Mouse (Mus musculus): Measurements from ENCODE around the gene Bckdha.

Bckdha gene

DNA sequence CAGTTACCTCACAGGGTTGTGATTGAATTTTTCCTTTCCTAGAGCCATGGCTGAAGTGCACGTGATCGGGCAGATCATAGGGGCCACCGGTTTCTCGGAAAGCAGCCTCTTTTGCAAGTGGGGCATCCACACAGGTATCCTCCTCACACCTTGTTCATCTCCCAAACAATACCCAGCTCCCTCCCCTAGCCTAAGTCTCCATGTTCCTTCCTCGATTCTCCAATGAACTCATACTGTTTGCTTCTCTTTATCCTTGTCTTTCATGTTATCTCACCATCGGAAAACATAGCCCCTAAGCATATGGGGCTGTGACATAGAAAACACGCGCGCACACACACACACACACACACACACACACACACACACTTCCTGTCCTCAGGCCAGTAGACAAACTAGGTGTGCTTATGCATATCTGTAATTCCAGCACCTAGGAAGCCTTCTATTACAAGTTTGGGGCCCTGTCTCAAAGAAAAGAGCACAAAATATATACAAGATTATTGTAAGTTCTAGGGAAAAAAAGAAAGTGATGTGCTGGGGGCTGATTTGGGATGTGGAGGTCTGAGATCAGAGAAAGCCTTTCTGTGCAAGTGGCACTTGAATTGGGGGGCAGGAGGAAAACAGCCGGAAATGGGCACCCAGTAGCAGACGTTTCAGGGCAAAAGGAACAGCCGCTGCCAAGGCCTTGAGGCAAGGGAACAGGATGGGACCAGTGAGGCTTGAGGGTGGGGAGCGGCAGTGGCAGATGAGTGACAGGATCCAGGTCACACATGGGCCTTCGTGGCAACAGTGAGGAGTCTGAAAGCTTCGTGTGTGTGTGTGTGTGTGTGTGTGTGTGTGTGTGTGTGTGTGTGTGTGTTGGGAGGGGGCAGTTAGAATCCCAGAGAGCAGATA lies 22.8 kb upstream of the Bckdha start:
- no peak for DNase-seq (ENCODE audit: low spot score)

DNA sequence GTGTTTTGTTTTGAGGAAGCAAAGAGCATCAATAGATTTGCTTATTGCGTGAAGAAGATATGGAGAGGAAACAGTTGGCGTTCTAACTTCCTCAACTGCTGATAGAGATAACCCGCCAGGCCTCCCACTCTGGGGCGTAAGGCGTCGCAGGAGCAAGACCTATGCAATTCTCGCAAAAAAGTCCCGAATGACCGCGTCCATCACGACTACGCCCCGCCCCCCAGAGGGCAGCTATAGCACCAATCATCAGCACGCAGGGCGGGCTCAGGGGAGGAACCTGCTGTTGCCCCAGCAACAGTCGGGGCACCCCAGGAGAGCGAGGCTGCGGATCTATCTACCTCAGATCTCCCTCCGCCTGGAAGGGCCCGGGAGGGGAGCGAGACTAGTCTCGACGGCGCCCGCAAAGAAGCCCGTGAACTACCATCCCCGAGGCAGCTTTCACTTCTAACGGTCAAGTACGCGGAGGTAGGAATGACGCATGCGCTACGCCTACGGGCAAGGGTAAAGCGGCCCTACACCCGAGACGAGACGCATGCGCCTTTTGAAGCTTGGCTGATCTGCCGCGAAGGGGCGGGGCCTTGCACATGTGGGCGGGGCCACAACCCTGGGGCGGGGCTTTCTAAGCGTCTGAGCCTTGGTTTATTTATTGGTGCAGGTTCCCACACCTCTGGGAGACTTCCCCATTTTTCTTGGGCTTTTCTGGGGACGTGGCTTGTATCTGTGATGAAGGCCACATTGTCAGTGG lies 21.9 kb upstream of the Bckdha start, which contains the start of gene B9d2:
B9d2 (plus strand) TSS at position 267 of the 745 bp plus-strand sequence.
- DNase-seq (ENCODE audit: low spot score), result peak; percentile 96

DNA sequence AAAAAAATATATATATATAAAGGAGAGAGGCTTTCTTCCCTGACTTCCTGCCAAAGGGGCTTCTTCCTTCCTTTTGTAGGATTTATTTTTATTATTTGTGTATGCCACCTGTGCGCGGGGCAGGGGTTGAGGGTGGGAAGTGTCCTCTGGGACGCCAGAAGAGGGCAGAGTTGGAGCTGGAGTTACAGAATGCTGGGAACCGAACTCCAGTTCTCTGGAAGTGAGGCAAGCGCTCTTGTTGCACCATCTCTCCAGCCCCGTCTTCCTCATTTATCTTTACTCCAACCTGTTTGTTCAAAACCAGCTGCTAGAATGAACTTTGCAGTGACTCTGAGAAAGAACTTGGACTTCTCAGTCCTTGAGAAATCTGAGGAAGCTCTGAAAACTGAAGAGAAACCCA lies 21.2 kb upstream of the Bckdha start:
- DNase-seq (ENCODE audit: low spot score), result peak; percentile 48

DNA sequence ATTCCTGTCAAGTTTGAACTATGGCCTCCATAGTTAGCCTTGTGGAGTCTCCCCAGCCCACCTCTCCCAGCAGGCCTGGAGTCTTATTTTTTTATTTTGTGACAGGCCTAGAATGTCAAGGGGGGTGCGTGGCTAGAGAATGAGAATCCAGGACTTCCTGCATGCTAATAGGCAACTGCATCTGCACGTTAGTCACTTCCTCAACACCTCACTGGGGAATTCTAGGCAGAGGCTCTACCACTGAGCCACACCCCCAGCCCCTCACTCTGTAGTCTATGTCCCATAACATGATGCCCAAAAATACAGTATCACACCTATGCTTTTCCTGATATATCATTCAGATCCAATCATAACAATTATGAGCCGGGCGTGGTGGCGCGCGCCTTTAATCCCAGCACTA lies 18.2 kb upstream of the Bckdha start:
- no peak for DNase-seq (ENCODE audit: low spot score)

DNA sequence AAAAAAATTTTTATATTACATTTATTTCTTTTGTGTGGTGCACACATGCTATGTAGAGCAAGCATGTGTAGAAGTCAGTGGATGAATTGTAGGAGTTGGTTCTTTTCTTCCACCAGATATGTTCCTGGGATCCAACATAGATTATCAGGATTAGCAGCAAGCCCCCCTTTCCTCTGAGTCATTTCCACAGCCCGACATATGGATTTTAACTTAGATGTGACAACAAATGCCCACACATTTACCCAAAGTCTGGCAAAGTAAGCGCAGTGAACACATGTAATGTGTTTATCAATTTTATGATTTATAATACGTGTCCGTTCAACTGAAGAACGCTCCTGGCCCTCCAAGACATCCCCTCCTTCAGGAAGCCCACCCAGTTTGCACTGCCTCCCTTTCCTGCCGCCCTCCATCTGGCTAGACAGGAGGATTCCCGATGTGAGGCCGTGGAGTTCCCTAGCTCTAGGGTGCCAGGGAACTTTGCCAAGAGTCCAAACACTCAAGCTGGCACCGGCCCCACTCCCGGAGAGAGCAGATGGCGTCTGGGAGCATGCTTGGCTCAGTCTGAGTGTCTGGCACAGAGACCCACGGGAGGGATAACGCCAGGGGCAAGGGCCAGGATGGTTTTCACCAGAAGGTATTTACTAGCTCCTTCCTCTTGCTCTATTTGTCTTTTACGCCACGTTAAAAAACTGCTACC lies 17.5 kb upstream of the Bckdha start:
- peak; percentile 87 for DNase-seq (ENCODE audit: low spot score)

DNA sequence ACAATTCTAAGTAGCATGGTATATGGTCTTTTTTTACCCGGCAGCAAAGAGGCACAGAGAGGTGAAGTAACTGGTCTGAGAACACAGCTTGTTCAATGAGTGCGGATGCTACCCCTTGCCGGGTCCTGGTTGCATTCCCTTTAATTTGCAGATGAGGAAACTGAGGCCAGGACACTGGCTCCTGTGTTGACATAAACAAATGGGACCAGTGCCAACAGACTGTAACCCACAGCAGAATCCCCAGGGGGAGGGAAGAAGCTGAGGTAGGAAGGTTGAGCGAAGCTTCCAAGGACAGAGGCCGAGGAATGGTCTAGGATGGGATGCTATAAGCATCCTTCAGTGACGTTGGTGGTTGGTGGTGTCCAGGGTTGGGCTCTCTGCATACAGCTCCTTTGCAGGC lies 16.6 kb upstream of the Bckdha start:
- no peak for DNase-seq (ENCODE audit: low spot score)

DNA sequence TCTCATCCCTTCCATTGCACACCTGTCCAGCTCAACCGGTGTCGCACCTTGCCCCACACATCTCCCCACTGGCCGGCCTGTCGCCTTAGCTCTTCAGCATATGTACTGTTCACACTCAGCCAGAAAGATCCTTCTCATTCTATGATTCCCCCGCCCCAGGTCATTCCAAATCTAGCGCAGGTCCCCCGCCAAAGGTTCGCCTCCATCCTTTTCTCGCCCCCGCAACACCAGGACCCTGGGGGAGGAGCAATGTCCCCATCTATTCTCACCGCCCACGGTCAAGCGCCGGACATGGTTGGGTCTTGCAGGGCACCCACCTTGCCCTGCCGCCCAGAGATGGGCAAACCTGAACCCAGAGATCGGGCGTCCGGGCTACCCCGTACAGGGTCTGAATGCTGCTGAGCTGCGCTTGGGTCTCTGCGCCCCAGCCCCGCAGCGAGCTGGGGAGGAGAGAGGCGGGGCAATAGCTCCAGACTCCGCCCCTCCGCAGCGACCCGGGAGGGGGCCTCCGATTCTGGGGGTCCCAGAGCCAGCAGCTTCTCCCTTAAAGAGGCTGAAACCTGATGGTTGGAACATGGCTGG lies 16.0 kb upstream of the Bckdha start, which contains the start of gene Tmem91:
Tmem91 (minus strand) TSS at position 448 of the 582 bp plus-strand sequence.
- DNase-seq (ENCODE audit: low spot score), result no peak

DNA sequence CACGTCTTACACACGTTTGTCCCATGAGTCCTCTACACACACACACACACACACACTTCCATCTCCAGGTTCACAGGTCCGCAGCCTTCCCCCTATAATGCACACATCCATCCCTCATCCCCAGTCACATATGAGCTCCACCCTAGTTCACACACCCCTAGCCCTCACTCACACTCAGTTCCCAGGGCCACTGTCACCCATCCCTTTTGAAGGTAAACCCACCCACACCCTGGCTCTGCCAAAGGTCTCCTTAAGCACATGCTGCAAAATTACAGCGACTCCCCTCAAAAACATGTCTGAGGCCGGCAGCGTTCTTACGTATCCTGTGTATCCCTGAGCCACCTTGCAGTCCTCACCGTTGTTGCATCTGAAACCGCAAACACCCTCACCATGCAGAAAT lies 15.5 kb upstream of the Bckdha start:
- DNase-seq (ENCODE audit: low spot score), result no peak

DNA sequence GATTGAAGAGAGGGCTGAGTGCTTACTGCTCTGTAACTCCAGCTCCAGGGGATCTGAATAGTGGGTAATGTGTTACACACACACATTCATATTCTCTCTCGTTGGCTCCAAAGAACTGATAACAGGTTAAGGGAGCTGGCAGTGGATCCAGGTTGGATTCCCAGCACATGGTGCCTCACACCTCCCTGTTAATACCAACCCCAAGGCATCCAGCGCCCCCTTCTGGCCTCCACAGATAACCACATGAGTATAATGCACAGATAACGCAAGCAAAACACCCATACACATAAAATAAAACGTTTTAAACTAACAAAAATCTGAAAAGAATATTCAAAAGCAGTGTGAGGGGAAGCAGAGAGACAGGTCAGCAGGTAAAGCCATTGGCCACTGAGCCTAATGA lies 13.7 kb upstream of the Bckdha start:
- no peak for DNase-seq (ENCODE audit: low spot score)

DNA sequence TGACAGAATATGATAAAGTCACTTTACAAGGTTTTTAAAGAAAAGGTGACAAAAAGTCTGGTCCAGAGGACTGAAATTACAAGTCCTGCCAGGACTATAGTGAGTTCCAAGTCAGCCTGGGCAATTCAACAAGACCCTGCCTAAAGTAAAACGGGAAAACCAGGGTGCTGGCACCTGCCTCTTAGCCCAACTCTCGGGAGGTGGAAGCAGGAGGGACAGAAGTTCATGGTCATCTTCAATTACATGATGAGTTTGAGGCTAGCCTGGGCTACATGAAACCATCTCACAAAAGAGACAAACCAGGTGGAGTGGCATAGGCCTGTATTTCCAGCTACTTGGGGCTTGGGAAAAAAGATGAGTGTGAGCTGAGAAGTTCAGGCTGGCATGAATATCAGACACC lies 12.9 kb upstream of the Bckdha start:
- DNase-seq (ENCODE audit: low spot score), result no peak

DNA sequence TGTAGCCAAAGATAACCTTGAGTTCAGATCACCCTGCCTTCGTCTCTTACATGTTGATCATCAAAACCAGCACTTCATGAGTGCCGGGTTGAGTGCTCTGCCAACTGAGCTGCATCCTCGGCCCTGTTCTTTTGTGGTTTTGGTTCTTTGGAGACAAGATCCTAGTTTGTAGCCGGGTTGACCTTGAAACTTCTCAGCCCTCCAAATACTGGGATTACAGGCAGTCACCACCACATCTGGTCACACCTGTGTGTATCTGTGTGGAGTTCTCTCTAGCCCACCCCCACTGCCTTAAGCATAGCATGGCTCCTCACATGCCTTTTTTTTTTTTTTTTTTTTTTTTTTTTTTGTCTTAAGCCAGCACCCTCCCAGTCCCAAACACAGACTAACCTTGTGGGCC lies 11.3 kb upstream of the Bckdha start:
- DNase-seq (ENCODE audit: low spot score), result no peak

DNA sequence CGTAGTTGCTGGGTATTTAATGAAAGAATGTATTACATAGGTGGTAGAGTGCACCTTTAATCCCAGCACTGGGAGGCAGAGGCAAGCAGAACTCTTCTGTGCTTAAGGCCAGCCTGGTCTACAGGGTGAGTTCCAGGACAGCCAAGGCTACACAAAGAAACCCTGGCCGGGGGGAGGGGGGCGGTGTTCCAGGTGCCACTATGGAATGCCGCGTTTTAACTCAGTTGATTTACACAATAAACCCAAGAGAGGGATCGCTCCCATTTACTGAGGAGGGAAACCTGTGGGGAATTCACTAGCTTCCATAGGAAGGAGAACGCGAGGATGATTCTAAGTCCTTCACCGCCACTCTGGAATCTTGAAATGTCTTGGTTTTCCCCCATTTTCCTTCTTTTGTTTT lies 10.8 kb upstream of the Bckdha start:
- no peak for DNase-seq (ENCODE audit: low spot score)

DNA sequence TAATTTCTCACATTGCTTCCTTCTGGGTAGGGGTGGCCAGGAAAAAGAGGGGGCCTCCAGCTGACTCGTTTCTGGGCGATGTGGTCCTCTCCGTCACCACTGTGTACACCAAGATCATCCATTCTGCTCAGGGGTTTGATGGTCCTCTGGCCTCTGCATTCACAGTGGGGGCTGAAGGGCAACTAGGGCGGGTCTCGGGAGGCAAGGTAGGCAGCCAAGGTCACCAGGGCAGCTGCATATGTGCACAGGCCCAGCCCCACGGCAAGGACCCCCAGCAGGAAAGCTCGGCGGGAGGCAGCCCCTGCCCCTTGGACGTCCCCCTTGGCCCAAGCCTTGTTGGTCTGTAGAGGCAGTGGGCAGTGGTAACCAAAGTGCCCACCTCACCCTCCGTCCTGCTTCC lies 10.4 kb upstream of the Bckdha start:
- no peak for DNase-seq (ENCODE audit: low spot score)

DNA sequence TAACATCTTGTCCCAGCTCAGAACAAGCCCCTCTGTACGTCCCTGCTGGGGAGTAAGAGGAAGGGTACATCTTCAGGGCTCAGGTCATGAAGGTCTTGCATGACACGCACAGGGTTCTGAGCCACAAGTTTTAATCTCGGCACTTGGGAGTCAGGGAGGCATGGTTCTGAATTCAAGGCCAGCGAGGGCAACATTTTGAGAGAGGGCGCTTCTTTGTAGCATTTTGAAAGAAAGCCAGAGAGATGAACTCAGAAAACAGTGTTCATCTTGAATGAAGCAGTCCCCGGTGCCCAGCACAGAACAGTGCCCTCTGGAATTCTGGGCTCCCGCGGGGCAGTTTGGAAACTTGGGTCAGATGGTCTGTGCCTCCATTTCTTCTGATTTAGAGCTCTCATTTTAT lies 7.6 kb upstream of the Bckdha start:
- DNase-seq (ENCODE audit: low spot score), result no peak

DNA sequence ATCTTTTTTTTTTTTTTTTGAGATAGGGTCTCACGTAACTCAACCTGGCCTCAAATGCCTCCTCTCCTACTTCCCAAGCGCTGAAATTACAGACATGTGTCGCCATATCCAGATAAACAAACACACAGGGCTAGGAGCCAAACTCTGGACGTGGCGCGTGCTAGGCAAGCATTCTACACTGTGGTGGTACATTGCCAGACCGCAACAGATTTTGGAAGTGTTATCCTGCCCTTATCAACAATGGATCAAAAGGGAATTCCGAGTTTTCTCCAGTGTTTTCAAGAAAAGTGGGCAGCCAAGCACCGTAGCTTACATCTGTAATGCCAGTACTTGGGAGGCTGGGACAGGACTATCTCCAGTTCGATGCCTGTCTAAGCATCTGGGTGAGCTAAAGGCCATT lies 996 bp downstream of the Bckdha start:
- DNase-seq (ENCODE audit: low spot score), result no peak

DNA sequence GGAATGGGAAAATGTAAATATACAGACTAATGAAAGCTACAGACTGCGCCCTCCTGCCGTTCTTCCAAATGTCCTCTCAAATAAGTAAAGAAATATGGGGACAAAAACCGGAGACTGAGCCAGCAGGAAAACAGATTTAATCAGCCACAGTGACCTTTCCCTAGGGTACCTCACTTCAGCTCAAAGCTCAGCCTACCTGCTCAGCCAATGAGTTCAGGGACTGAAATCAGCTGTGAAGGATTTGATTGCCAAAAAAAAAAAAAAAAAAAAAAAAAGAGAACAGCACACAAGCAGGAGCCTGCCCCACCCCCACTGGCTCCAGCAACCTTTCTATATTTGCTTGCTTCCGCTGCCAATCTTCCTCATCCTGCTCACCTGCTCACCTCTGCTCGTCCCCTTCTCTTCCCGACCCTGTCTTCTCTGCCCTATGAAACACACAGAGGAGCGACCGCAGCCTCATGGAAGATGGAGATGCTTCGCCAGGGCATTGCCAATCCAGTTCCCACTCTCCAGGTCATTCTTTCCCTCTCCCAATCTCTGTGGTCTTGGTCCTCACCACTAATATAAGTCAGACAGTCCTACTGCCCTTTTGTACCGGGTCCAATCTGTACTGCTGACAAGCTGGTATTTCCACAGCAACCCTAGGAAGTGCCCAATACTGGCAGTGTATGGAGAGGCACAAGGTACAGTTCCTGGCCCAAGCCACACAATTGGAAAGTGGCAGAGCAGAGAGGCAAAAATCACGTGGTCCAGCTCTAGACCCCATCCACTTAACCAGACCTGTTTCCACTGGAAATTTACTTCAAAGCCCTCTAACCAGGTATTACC lies 3.0 kb downstream of the Bckdha start:
- DNase-seq (ENCODE audit: low spot score), result no peak

DNA sequence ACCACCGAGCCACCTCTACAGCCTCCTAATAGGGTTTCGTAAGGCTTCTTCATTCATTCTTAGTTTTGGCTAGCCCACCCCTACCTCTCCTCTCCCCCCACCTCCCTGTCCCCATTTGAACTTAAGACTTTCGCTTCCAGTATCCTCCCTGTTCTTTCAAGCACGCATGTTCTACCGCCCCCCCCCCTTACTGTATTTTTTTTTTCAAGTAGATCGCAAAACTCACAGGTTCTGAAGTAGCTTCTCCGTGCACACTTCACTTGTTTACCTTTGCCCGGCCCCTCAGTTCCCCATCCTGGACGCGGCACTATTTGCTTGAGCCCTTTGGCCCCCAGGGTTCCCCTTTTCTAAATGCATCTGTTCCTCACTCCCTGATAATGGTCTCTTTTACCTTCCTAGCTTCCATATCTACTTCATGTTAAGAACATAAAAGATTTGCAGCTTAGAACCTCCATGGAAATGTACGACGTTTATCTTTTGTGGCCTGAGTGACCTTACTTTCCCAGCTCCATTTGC lies 6.5 kb downstream of the Bckdha start:
- DNase-seq (ENCODE audit: low spot score), result no peak

DNA sequence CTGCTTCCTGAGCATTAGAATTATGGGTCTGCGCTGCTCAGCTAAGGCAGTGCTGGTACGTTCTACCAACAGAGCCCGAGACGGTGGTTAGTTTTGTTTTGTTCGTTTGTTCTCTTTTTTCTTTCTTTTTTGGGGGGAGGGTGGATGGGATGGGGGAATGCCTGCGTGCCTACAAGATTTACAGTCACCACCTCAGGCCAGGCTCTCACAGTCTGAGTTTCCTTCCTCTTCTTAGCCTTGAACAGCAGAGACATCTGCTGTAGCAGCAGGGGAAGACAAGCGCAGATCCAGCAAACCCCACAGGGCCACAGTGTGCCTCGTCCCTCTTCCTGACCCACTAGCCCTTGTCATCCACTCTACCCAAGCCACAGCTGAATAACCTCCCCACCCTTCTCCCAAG lies 7.5 kb downstream of the Bckdha start:
- DNase-seq (ENCODE audit: low spot score), result peak; percentile 46

DNA sequence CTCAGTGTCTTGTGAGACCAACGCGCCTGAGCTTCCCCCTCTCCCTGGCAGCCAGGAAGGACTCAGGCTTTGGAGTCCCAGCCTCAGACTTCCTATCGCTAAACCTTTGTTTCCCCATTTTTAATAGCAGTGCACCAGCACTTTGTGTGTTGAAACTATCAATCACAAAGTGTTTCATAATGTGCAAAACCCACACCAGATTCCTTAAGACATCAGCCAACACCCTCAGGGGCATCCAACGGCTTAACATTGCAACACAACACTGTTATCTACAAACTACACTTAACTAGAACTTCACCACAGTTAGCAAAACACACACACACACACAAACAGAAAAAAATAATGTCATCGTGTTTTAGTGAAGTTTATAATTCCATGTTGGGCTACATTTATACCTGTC lies 8.9 kb downstream of the Bckdha start:
- peak; percentile 34 for DNase-seq (ENCODE audit: low spot score)

DNA sequence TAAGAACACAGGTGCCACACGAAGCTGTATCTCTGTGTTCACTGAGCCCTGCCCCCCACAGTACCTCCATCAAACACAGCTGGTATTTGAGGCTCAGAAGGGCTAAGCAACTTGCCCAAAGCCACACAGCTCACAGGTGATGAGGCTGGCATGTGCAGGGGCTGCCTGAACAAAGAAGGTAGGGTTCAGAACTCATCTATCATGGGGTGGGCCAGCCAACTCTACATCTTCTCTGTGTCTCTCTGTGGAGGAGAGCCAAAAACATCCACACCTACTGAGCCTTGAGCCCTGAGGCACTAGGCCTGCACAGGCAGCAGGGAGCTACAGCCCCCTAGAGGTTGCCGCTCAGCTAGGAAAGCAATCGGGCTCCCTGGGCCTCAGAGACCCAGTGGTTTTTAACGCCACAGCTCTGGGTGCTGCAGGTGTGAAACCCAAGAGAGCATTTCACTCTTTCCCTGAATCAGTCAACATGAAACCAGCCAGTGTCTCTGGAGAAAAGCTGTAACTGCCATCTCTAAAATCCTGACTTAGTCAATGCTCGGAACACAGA lies 11.1 kb downstream of the Bckdha start:
- DNase-seq (ENCODE audit: low spot score), result no peak

DNA sequence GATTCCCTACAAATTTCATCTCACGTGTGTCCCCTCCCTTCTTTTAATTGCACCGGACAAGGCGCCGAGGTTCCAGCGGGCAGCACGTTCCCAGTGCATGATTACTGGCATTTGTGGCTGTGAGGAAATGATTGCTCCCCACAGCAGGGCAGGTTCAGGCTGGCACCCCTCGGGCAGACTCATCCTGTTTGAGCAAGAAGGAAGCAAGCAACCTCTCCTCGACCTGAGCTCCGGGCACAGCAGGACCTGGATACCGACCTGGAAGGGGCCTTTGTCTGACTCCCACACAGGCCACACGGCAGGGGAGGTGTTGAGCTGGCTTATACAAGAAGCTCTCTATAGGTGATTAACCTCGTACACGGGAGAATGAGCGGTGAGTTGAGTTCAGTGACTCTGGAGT lies 13.7 kb downstream of the Bckdha start:
- DNase-seq (ENCODE audit: low spot score), result no peak
